Mouse (Mus musculus): ENCODE results near the gene Etv4. TPM values are rescaled to one million over a fixed set of nuclear protein-coding genes. Genes with fewer than 3 reads are reported as not detected.

The Etv4 gene
- total RNA-seq, 4 experiments from 2014 or later, result 1.1 to 1.9 (median 1.5) TPM

- no peak for DNase-seq (ENCODE audit: low spot score in 2 of 2)
These were observed 1.5 kb upstream of the Etv4 start for GRCm38 (mm10) chr11:101786651-101787050.

GRCm38 (mm10) chr11:101785852-101786205, 658 bp upstream of the Etv4 start:
- no peak for DNase-seq (ENCODE audit: low spot score in 2 of 2)

- no peak for DNase-seq (ENCODE audit: low spot score in 2 of 2)
These were observed 556 bp downstream of the Etv4 start for GRCm38 (mm10) chr11:101784488-101785142.

- no peak for DNase-seq (ENCODE audit: low spot score in 2 of 2)
These were observed 1.1 kb downstream of the Etv4 start for GRCm38 (mm10) chr11:101784072-101784471.

GRCm38 (mm10) chr11:101783584-101783983, 1.6 kb downstream of the Etv4 start:
- no peak for DNase-seq (ENCODE audit: low spot score in 2 of 2)

GRCm38 (mm10) chr11:101783135-101783534, 2.0 kb downstream of the Etv4 start:
- no peak for DNase-seq (ENCODE audit: low spot score in 2 of 2)

- DNase-seq (ENCODE audit: low spot score in 2 of 2), result no peak
These were observed 8.3 kb downstream of the Etv4 start for GRCm38 (mm10) chr11:101776846-101777245.

GRCm38 (mm10) chr11:101772449-101772848, 12.7 kb downstream of the Etv4 start:
- DNase-seq (ENCODE audit: low spot score in 2 of 2), result no peak

GRCm38 (mm10) chr11:101772027-101772426, 13.1 kb downstream of the Etv4 start:
- no peak for DNase-seq (ENCODE audit: low spot score in 2 of 2)

- DNase-seq (ENCODE audit: low spot score in 2 of 2), result no peak
These were observed 14.9 kb downstream of the Etv4 start for GRCm38 (mm10) chr11:101770266-101770665.

GRCm38 (mm10) chr11:101768721-101769120, 16.4 kb downstream of the Etv4 start:
- no peak for DNase-seq (ENCODE audit: low spot score in 2 of 2)

- DNase-seq (ENCODE audit: low spot score in 2 of 2), result no peak
These were observed 17.8 kb downstream of the Etv4 start for GRCm38 (mm10) chr11:101767326-101767725.

GRCm38 (mm10) chr11:101764546-101764945, 20.6 kb downstream of the Etv4 start:
- no peak for DNase-seq (ENCODE audit: low spot score in 2 of 2)

GRCm38 (mm10) chr11:101763723-101764122, 21.4 kb downstream of the Etv4 start:
- no peak for DNase-seq (ENCODE audit: low spot score in 2 of 2)

- DNase-seq (ENCODE audit: low spot score in 2 of 2), result no peak
These were observed 25.6 kb downstream of the Etv4 start for GRCm38 (mm10) chr11:101759530-101759929.

- DNase-seq (ENCODE audit: low spot score in 2 of 2), result no peak
These were observed 26.7 kb downstream of the Etv4 start for GRCm38 (mm10) chr11:101758431-101758830.

GRCm38 (mm10) chr11:101757366-101757765, 27.8 kb downstream of the Etv4 start:
- DNase-seq (ENCODE audit: low spot score in 2 of 2), result no peak

- DNase-seq (ENCODE audit: low spot score in 2 of 2), result peak; percentile 50 to 70
These were observed 28.6 kb downstream of the Etv4 start for GRCm38 (mm10) chr11:101756616-101757015.

GRCm38 (mm10) chr11:101733596-101733995, 51.6 kb downstream of the Etv4 start:
- no peak for DNase-seq (ENCODE audit: low spot score in 2 of 2)

GRCm38 (mm10) chr11:101732518-101733440, 52.4 kb downstream of the Etv4 start, which contains the start of gene Dhx8:
Dhx8 (plus strand) TSS chr11:101732919.
- DNase-seq (ENCODE audit: low spot score in 2 of 2), result peak; percentile 95 to 97

- DNase-seq (ENCODE audit: low spot score in 2 of 2), result no peak
These were observed 55.9 kb downstream of the Etv4 start for GRCm38 (mm10) chr11:101729308-101729707.

- no peak for DNase-seq (ENCODE audit: low spot score in 2 of 2)
These were observed 58.4 kb downstream of the Etv4 start for GRCm38 (mm10) chr11:101726765-101727164.

GRCm38 (mm10) chr11:101725043-101725442, 60.1 kb downstream of the Etv4 start:
- DNase-seq (ENCODE audit: low spot score in 2 of 2), result no peak

Measured in gastrocnemius, adult 8-10 months (tissue).